Mouse (Mus musculus): ENCODE measurements at regions not wholly inside any gene's neighbourhood (a gene's known extent, or its start where the extent isn't known, plus 50 kb on each side); places are given as distances from the start of the nearest gene placed in this dataset.

DNA sequence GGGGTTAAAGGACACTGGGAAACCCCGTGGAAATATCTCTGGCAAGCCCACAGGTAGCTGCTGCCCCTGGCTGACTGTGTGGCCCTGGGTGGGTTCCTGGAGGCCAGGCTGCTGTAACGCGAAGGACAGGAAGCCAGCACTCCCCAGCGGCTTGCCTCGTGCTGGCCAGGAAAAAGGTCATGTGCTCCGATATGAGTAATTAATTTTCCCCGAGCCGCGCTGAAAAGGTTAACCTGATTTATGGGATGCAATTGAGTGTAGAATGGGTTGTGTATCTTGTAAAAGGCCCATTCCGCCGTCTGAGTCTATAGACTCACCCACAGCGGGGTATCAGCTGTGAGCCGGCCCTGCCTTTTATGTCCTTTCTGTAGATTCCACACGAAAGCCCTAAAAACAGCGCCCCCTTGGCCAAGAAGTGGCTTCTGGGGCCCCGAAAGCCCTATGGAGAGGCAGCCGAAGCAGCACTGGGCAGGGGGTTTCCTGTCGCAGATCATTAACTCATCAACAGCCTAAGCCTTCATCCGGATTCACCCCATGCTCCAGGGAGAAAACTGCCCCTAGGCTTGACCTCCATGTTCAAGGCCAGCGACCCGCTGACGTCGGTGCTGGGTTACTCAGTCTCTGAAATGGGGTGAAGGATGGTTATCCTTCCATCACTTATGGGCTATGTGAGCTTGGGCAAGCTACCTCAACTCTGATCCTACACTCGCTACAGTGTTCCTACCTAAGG lies 112.6 kb upstream of the Csf3r start:
- Histone ChIP-seq H3K36me3 (replicated peaks; ENCODE audit: insufficient read depth, low read length) (no peaks in the 10 kb centered on the region), H3K4me3 (ENCODE audit: low read depth, low read length) (no peak overlapping the region), H3K9me3 (ENCODE audit: low read length) (no peaks in the 10 kb centered on the region), H3K9ac (replicated peaks) (no peak overlapping the region), H3K4me2 (ENCODE audit: low read depth, low read length) (no peak overlapping the region), H3K27me3 (ENCODE audit: insufficient read depth, low read length) (no peaks in the 10 kb centered on the region), H3K4me1 (ENCODE audit: insufficient read depth) (no peaks in the 10 kb centered on the region), H3K27ac (ENCODE audit: low read depth) (no peak overlapping the region)
- 16% methylated on average over 24 of the region's 24 CpGs for WGBS (ENCODE audit: insufficient replicate concordance)
- TF ChIP-seq CTCF (IDR thresholded peaks at IDR 0.05; ENCODE audit: low read depth): no peak
- no peak for TF ChIP-seq EP300 (IDR thresholded peaks at IDR 0.05; ENCODE audit: low read depth)
- DNase-seq: no peak
- no peak for ATAC-seq

GRCm38 (mm10) chr4:125912444-125913049 lies 111.8 kb upstream of the Csf3r start:
- no peak for ATAC-seq

GRCm38 (mm10) chr4:125915166-125915565 lies 109.2 kb upstream of the Csf3r start:
- H3K4me3 ChIP-seq (ENCODE audit: low read depth, low read length): no peak overlapping the region
- H3K4me1 ChIP-seq (ENCODE audit: insufficient read depth): no peaks in the 10 kb centered on the region
- no peak for DNase-seq
- no peak overlapping the region for H3K27ac ChIP-seq (ENCODE audit: low read depth)
- no peak for ATAC-seq
- 46% methylated on average over 8 of the region's 8 CpGs for WGBS (ENCODE audit: insufficient replicate concordance)
- TF ChIP-seq CTCF (IDR thresholded peaks at IDR 0.05; ENCODE audit: low read depth) (peak; percentile 40), EP300 (IDR thresholded peaks at IDR 0.05; ENCODE audit: low read depth) (no peak)
- no peaks in the 10 kb centered on the region for H3K9me3 ChIP-seq (ENCODE audit: low read length)
- no peaks in the 10 kb centered on the region for H3K27me3 ChIP-seq (ENCODE audit: insufficient read depth, low read length)
- no peak overlapping the region for H3K9ac ChIP-seq (replicated peaks)
- H3K4me2 ChIP-seq (ENCODE audit: low read depth, low read length): no peak overlapping the region
- H3K36me3 ChIP-seq (replicated peaks; ENCODE audit: insufficient read depth, low read length): no peaks in the 10 kb centered on the region

More at GRCm38 (mm10) chr4:125912444-125913049, 111.8 kb upstream of the Csf3r start:
- Histone ChIP-seq H3K4me2 (ENCODE audit: low read depth, low read length) (no peak overlapping the region), H3K27ac (ENCODE audit: low read depth) (no peak overlapping the region), H3K27me3 (ENCODE audit: insufficient read depth, low read length) (no peaks in the 10 kb centered on the region), H3K9ac (replicated peaks) (no peak overlapping the region), H3K36me3 (replicated peaks; ENCODE audit: insufficient read depth, low read length) (no peaks in the 10 kb centered on the region), H3K4me3 (ENCODE audit: low read depth, low read length) (no peak overlapping the region), H3K9me3 (ENCODE audit: low read length) (no peaks in the 10 kb centered on the region), H3K4me1 (ENCODE audit: insufficient read depth) (no peaks in the 10 kb centered on the region)
- DNase-seq: peak; percentile 65
- 31% methylated on average over 8 of the region's 8 CpGs for WGBS (ENCODE audit: insufficient replicate concordance)
- TF ChIP-seq EP300 (IDR thresholded peaks at IDR 0.05; ENCODE audit: low read depth): no peak
- peak; percentile 79 for TF ChIP-seq CTCF (IDR thresholded peaks at IDR 0.05; ENCODE audit: low read depth)

DNA sequence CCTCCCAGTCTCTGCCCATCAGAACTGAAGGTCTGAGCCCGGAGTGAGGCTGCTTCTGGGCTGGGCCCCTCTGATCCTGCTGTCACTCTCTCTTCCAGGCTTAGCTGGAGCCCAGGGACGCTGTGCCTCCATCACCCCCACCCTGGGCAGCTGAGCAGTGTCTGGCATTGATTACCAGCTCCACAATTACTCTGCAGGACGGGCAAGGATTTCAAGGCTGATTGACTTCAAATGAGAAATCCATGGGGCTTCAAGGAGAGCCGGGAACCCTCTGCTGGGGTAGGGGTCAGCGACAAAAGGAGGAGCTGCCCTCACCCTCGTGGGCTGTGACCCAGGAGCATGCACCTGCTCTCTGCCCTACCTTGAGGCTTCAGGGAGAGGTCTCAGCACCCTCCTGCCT lies 107.1 kb upstream of the Csf3r start:
- no peak overlapping the region for H3K4me2 ChIP-seq (ENCODE audit: low read depth, low read length)
- no peak overlapping the region for H3K27ac ChIP-seq (ENCODE audit: low read depth)
- ATAC-seq (no peak), DNase-seq (no peak)
- H3K27me3 ChIP-seq (ENCODE audit: insufficient read depth, low read length): 0 out of 2 replicates have a peak, but pooled peaks cover 3% of the 10 kb centered on the region
- H3K4me3 ChIP-seq (ENCODE audit: low read depth, low read length): no peak overlapping the region
- H3K4me1 ChIP-seq (ENCODE audit: insufficient read depth): no peaks in the 10 kb centered on the region
- H3K9ac ChIP-seq (replicated peaks): no peak overlapping the region
- no peak for TF ChIP-seq EP300 (IDR thresholded peaks at IDR 0.05; ENCODE audit: low read depth)
- TF ChIP-seq CTCF (IDR thresholded peaks at IDR 0.05; ENCODE audit: low read depth): no peak
- no peaks in the 10 kb centered on the region for H3K9me3 ChIP-seq (ENCODE audit: low read length)
- 46% methylated on average over 6 of the region's 6 CpGs for WGBS (ENCODE audit: insufficient replicate concordance)
- H3K36me3 ChIP-seq (replicated peaks; ENCODE audit: insufficient read depth, low read length): no peaks in the 10 kb centered on the region

DNA sequence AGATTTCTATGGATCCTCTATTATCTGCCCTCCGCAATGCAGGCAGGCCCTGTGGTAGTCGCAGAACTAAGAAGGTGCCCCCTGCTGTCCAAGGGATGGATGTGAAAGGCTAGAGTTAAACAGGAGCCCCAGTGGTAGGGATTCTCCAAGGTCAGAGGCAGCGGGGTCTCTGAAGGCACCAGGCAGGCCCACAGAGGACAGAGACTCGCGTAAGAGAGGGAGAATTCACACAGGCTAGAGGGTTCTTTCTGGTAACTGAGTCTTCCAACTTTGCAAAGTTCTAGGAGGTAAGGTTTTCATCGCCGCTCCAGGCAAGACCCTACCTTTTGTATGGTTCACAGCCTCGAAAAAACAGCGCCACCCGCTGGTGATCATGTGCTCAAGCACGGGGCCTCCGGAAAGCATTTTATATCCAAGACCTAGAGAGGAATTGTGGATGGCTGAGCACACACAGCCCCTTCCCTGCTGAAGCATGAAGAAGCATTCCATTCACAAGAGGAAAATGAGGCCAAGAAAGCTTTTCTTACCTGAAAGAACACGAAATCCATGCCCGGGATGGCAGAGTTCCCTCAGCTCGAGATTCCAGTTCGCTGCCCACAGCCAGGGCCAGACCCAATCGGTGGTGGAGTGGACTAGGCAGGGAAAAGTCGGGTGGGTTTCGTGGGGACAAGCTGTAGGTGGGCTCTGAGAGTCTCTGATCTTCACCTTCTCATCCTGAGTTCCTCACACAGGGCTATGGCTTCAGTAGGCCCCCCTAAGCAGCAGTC lies 102.6 kb upstream of the Csf3r start:
- peak; percentile 32 for DNase-seq
- no peaks in the 10 kb centered on the region for H3K9me3 ChIP-seq (ENCODE audit: low read length)
- TF ChIP-seq CTCF (IDR thresholded peaks at IDR 0.05; ENCODE audit: low read depth): no peak; the same call in 1 of the 2 replicates
- TF ChIP-seq EP300 (IDR thresholded peaks at IDR 0.05; ENCODE audit: low read depth): no peak
- no peak overlapping the region for H3K4me3 ChIP-seq (ENCODE audit: low read depth, low read length)
- H3K27me3 ChIP-seq (ENCODE audit: insufficient read depth, low read length): 0 out of 2 replicates have a peak, but pooled peaks cover 3% of the 10 kb centered on the region
- ATAC-seq: no peak
- H3K9ac ChIP-seq (replicated peaks): no peak overlapping the region
- no peak overlapping the region for H3K4me2 ChIP-seq (ENCODE audit: low read depth, low read length)
- H3K27ac ChIP-seq (ENCODE audit: low read depth): no peak overlapping the region
- 18% methylated on average over 19 of the region's 19 CpGs for WGBS (ENCODE audit: insufficient replicate concordance)
- no peaks in the 10 kb centered on the region for H3K4me1 ChIP-seq (ENCODE audit: insufficient read depth)
- H3K36me3 ChIP-seq (replicated peaks; ENCODE audit: insufficient read depth, low read length): no peaks in the 10 kb centered on the region

GRCm38 (mm10) chr4:125922317-125922878 lies 102.0 kb upstream of the Csf3r start:
- TF ChIP-seq CTCF (IDR thresholded peaks at IDR 0.05; ENCODE audit: low read depth) (no peak), EP300 (IDR thresholded peaks at IDR 0.05; ENCODE audit: low read depth) (no peak)
- H3K4me2 ChIP-seq (ENCODE audit: low read depth, low read length): no peak overlapping the region
- H3K4me3 ChIP-seq (ENCODE audit: low read depth, low read length): no peak overlapping the region
- ATAC-seq: no peak
- H3K27ac ChIP-seq (ENCODE audit: low read depth): no peak overlapping the region
- H3K9ac ChIP-seq (replicated peaks): no peak overlapping the region
- no peaks in the 10 kb centered on the region for H3K4me1 ChIP-seq (ENCODE audit: insufficient read depth)
- H3K27me3 ChIP-seq (ENCODE audit: insufficient read depth, low read length): 0 out of 2 replicates have a peak, but pooled peaks cover 3% of the 10 kb centered on the region
- H3K36me3 ChIP-seq (replicated peaks; ENCODE audit: insufficient read depth, low read length): no peaks in the 10 kb centered on the region
- DNase-seq: no peak
- 23% methylated on average over 11 of the region's 11 CpGs for WGBS (ENCODE audit: insufficient replicate concordance)
- H3K9me3 ChIP-seq (ENCODE audit: low read length): no peaks in the 10 kb centered on the region

Measured in liver, postnatal 0 days (tissue).